ENCODE assay signal across 8 mouse cellular contexts in genomic region chrX:36901655-36902054, GRCm38 (mm10). TPM values are rescaled to one million over a fixed set of nuclear protein-coding genes. Genes with fewer than 3 reads are reported as not detected.
DNase-seq lines count a peak whose midpoint lies in the region; ATAC-seq and TF ChIP-seq lines count a peak whose summit lies in the region.

No protein-coding gene starts in this region.

- peak overlapping the region; percentile 58 for H3K4me3 ChIP-seq in left cerebral cortex, adult 2 months
- peak overlapping the region; percentile 56 for H3K4me3 ChIP-seq in embryonic facial prominence, embryonic 12.5 days
- H3K4me3 ChIP-seq in intestine, embryonic 14.5 days (ENCODE audit: low read depth, low read length) = peak overlapping the region; percentile 46
- peak overlapping the region; percentile 53 for H3K4me3 ChIP-seq in myocyte

- no peak for ATAC-seq in embryonic facial prominence, embryonic 12.5 days (ENCODE audit: insufficient number of reproducible peaks, insufficient read depth, low FRiP score, low TSS enrichment)
- ATAC-seq in intestine, embryonic 14.5 days (replicated peaks; ENCODE audit: low FRiP score, low TSS enrichment, low read depth) = no peak

- H3K9me3 ChIP-seq in embryonic facial prominence, embryonic 12.5 days = no peaks in the 10 kb centered on the region
- H3K9me3 ChIP-seq in intestine, embryonic 14.5 days (ENCODE audit: control insufficient read depth, low read length) = no peaks in the 10 kb centered on the region

- TF ChIP-seq CTCF in left cerebral cortex, adult 2 months (IDR thresholded peaks at IDR 0.05) = no peak

- WGBS in embryonic facial prominence, embryonic 12.5 days = 40% methylated on average over 3 of the region's 3 CpGs
- 32% methylated on average over 3 of the region's 3 CpGs for WGBS in intestine, embryonic 14.5 days

- no peaks in the 10 kb centered on the region for H3K36me3 ChIP-seq in embryonic facial prominence, embryonic 12.5 days
- H3K36me3 ChIP-seq in intestine, embryonic 14.5 days (ENCODE audit: control insufficient read depth, insufficient read depth, low read length) = no peaks in the 10 kb centered on the region
- no peaks in the 10 kb centered on the region for H3K36me3 ChIP-seq in myocyte (ENCODE audit: control insufficient read depth, insufficient read depth)

- peaks cover 51% of the 10 kb centered on the region for H3K79me2 ChIP-seq in myocyte (ENCODE audit: control insufficient read depth, insufficient read depth)

- H3K27ac ChIP-seq in left cerebral cortex, adult 2 months = peak overlapping the region; percentile 85
- H3K27ac ChIP-seq in embryonic facial prominence, embryonic 12.5 days = no peak overlapping the region
- no peak overlapping the region for H3K27ac ChIP-seq in intestine, embryonic 14.5 days (ENCODE audit: low read depth)

- intact Hi-C loops in left cerebral cortex, adult 2 months (cut with DNase I) = loop anchor here (5.0 to 10.0 kb wide), 2 partner anchors 69 to 267 kb away; no protein-coding TSS in a partner anchor
- intact Hi-C loops in left cerebral cortex, postnatal 10 days (cut with DNase I) = loop anchor here (5.0 kb wide), 1 partner anchor 69 kb away; no protein-coding TSS in a partner anchor
- intact Hi-C loops in left cerebral cortex, postnatal 14 days (cut with DNase I) = no loop called here

- no peak overlapping the region for H3ac ChIP-seq in myocyte (ENCODE audit: control insufficient read depth, insufficient read length)

- no peak for TF ChIP-seq POLR2A in myocyte (IDR thresholded peaks at IDR 0.05; ENCODE audit: insufficient read length, low read depth)

- H3K27me3 ChIP-seq in embryonic facial prominence, embryonic 12.5 days = no peaks in the 10 kb centered on the region
- H3K27me3 ChIP-seq in intestine, embryonic 14.5 days (replicated peaks; ENCODE audit: control insufficient read depth, insufficient read depth, low read length) = no peaks in the 10 kb centered on the region
- no peaks in the 10 kb centered on the region for H3K27me3 ChIP-seq in myocyte (ENCODE audit: control insufficient read depth, insufficient read depth, insufficient read length)

- H3K9ac ChIP-seq in embryonic facial prominence, embryonic 12.5 days = no peak overlapping the region
- H3K9ac ChIP-seq in intestine, embryonic 14.5 days (ENCODE audit: low read length) = no peak overlapping the region

- no peaks in the 10 kb centered on the region; the same call in 1 of the 2 replicates for H3K4me1 ChIP-seq in embryonic facial prominence, embryonic 12.5 days
- H3K4me1 ChIP-seq in intestine, embryonic 14.5 days (replicated peaks; ENCODE audit: control insufficient read depth, insufficient read depth, low read length) = no peaks in the 10 kb centered on the region; the same call in 1 of the 2 replicates

- peak overlapping the region; percentile 61 for H3K4me2 ChIP-seq in embryonic facial prominence, embryonic 12.5 days (replicated peaks)
- H3K4me2 ChIP-seq in intestine, embryonic 14.5 days (ENCODE audit: low read length) = peak overlapping the region; percentile 60
- H3K4me2 ChIP-seq in myocyte (ENCODE audit: low read depth) = peak overlapping the region; percentile 78

- no peak for DNase-seq in left cerebral cortex, adult 2 months (ENCODE audit: extremely low spot score in 1 of 2, low spot score in 2 of 2)
- DNase-seq in left cerebral cortex, postnatal 10 days (ENCODE audit: extremely low spot score in 1 of 2, low spot score in 2 of 2) = no peak
- no peak for DNase-seq in intestine, embryonic 14.5 days (ENCODE audit: low spot score)
- DNase-seq in urinary bladder, postnatal 10 days (ENCODE audit: low spot score) = no peak
- DNase-seq in left cerebral cortex, postnatal 14 days (ENCODE audit: low spot score in 2 of 2) = no peak
- DNase-seq in retina, embryonic 14.5 days (ENCODE audit: low spot score) = no peak

TF ChIP-seq in myocyte, 11 proteins besides CTCF, POLR2A, EP300 and RAD21:
- TF ChIP-seq TCF12 (IDR thresholded peaks at IDR 0.05; ENCODE audit: insufficient read depth, poor library complexity, severe bottlenecking) (no peak), USF1 (IDR thresholded peaks at IDR 0.05; ENCODE audit: low read depth) (no peak), MYOD1 (IDR thresholded peaks at IDR 0.05; ENCODE audit: control insufficient read depth in 1 of 3, insufficient read length in 2 of 3, low read depth in 2 of 3) (no peak), REST (IDR thresholded peaks at IDR 0.05; ENCODE audit: insufficient read depth, insufficient read length) (no peak), MAX (IDR thresholded peaks at IDR 0.05; ENCODE audit: low read depth) (no peak), E2F4 (IDR thresholded peaks at IDR 0.05; ENCODE audit: insufficient read depth) (no peak), MYOG (IDR thresholded peaks at IDR 0.05; ENCODE audit: control insufficient read depth in 1 of 3, insufficient read depth in 1 of 3, insufficient read length in 2 of 3, low read depth in 2 of 3) (no peak), POLR2AphosphoS2 (IDR thresholded peaks at IDR 0.05; ENCODE audit: insufficient read length, low read depth) (no peak), CEBPB (IDR thresholded peaks at IDR 0.05; ENCODE audit: insufficient read depth, poor library complexity, severe bottlenecking) (no peak), SRF (IDR thresholded peaks at IDR 0.05; ENCODE audit: control insufficient read depth, insufficient read length, low read depth) (no peak), TCF3 (IDR thresholded peaks at IDR 0.05; ENCODE audit: insufficient read length, low read depth) (no peak)

RNA-seq across cellular contexts. Expression of gene Nkrf, which starts 1.0 kb away (rescaled TPM):
- 10 to 100 TPM; 34.8 to 34.9 TPM for total RNA-seq in left cerebral cortex, adult 2 months (2021)
- total RNA-seq in left cerebral cortex, postnatal 10 days (2021) = 10 to 100 TPM; 30.8 to 31.0 TPM
- 1.9 and 2.2 TPM in 2 replicates for polyA plus RNA-seq in embryonic facial prominence, embryonic 12.5 days (2016; fragmentation: Nextera tagmentation; extraction: Ambion mirVana)
- 3.3 and 3.6 TPM in 2 replicates for polyA plus RNA-seq in intestine, embryonic 14.5 days (2014; fragmentation: Nextera tagmentation; extraction: Ambion mirVana)
- 2.9 TPM for polyA plus RNA-seq in myocyte (2012; fragmentation: generic; extraction: Trizol)
- 10 to 100 TPM; 32.3 to 32.9 TPM for total RNA-seq in left cerebral cortex, postnatal 14 days (2021)

RNA-seq across cellular contexts. Expression of gene C330007P06Rik, which starts 27.7 kb away (rescaled TPM):
- 10 to 100 TPM; 36.6 to 37.7 TPM for total RNA-seq in left cerebral cortex, adult 2 months (2021)
- 10 to 100 TPM; 30.2 to 32.3 TPM for total RNA-seq in left cerebral cortex, postnatal 10 days (2021)
- 36.4 and 37.7 TPM in 2 replicates for polyA plus RNA-seq in embryonic facial prominence, embryonic 12.5 days (2016; fragmentation: Nextera tagmentation; extraction: Ambion mirVana)
- 30.7 and 32.5 TPM in 2 replicates for polyA plus RNA-seq in intestine, embryonic 14.5 days (2014; fragmentation: Nextera tagmentation; extraction: Ambion mirVana)
- polyA plus RNA-seq in myocyte (2012; fragmentation: generic; extraction: Trizol) = 6.6 TPM
- total RNA-seq in left cerebral cortex, postnatal 14 days (2021) = 10 to 100 TPM; 32.6 to 34.4 TPM

RNA-seq across cellular contexts. Expression of gene Ube2a, which starts 28.0 kb away (rescaled TPM):
- 10 to 100 TPM; 42.3 to 44.0 TPM for total RNA-seq in left cerebral cortex, adult 2 months (2021)
- 10 to 100 TPM; 61.7 to 63.9 TPM for total RNA-seq in left cerebral cortex, postnatal 10 days (2021)
- polyA plus RNA-seq in embryonic facial prominence, embryonic 12.5 days (2016; fragmentation: Nextera tagmentation; extraction: Ambion mirVana) = 118 and 120 TPM in 2 replicates
- polyA plus RNA-seq in intestine, embryonic 14.5 days (2014; fragmentation: Nextera tagmentation; extraction: Ambion mirVana) = 114 and 117 TPM in 2 replicates
- 52.1 TPM for polyA plus RNA-seq in myocyte (2012; fragmentation: generic; extraction: Trizol)
- total RNA-seq in left cerebral cortex, postnatal 14 days (2021) = 10 to 100 TPM; 59.6 to 61.9 TPM
